Mouse (Mus musculus) thymus, adult 18-20 months (tissue): Measurements from ENCODE around the gene Nfkbil1.

Source experiments
- DNase-seq, 2 experiments: peaks; one replicate each; pipeline ENCODE4 v3.0.0; 2022; ENCODE audit warnings: mixed read lengths in 2 of 2

Gene Nfkbil1

GRCm38 (mm10) chr17:35174201-35174977 is 61.2 kb downstream of the Nfkbil1 start:
- no peak for DNase-seq

GRCm38 (mm10) chr17:35173329-35173728 is 62.3 kb downstream of the Nfkbil1 start:
- peak in 1 of 2 experiments; percentile 28 for DNase-seq

DNA sequence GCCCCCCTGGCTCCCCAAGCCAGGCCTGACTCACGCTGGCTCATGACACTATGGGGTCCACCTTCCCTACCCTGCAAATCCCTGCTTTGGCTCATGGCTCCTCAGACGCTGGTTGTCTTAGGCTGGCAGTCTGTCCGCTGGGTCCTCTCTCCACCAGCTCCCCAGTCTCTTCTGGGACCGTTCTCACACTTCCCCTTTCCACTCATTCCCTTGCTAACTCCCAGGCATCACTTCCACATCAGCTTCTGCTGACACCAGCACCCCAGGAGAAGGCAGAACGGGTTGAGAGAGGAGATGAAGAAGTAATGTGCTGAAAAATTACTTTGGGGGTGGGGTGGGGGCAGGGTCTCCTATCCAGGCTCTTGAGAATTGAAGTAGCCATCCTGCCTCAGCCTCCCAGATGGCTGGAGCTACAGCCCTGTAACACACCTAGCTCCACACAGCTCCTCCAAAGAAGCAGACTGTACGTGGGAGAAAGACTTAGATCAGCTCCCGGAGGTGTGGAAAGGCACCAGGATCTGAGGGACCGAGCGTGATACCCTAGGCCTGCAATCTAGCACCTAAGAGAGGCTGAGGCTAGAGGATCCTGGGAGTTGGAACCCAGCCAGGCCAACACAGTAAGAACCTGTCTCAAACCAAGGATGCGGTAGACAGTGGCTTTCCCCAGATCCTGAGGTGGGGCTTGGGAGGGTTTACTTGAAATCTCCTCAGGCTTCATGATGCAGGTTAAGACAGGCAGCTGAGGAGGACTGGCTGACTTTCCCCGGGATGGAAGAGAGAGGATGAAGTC is 63.0 kb downstream of the Nfkbil1 start:
- peak in 1 of 2 experiments; percentile 26 for DNase-seq
